Mouse (Mus musculus) liver, adult 2 months (tissue): ENCODE measurements around the gene Itpr2.

Experiments
- CTCF ChIP-seq: fragments of 200-500 bp; IDR thresholded peaks from 2 replicates; pipeline ENCODE4 v1.5.1; 2011; ENCODE audit warnings: low read depth, low read length, control low read depth
- POLR2A ChIP-seq: fragments of 200-500 bp; IDR thresholded peaks from 2 replicates; pipeline ENCODE4 v1.6.1; 2011; ENCODE audit warnings: low read length, control low read depth; ENCODE audit not compliant: insufficient read depth; ENCODE audit errors: extremely low read depth

DNA sequence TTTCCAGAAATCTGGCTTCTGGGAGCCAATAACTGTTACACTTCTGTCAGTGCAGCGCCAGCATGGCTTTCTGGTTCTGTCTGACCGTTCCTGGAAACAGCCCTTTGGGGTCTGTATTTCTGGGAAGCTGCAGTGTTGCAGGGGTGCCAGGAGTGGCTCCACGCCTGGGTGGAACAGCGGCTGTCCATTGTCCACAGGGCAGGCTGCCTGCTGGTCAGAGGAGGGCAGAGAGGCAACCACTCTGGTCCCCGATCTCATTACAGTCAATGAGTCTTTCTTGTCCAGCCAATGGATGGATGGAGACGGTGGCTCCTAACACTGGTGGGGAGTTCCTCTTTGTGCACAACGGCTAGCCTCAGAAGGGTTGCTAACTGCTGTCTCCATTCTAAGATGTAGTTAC, 150.2 kb downstream of the Itpr2 start:
- TF ChIP-seq POLR2A = no peak
- no peak for TF ChIP-seq CTCF
